Mouse (Mus musculus): ENCODE data around the gene Spaca4. TPM values are rescaled to one million over a fixed set of nuclear protein-coding genes. Genes with fewer than 3 reads are reported as not detected.

Gene Spaca4
- polyA plus RNA-seq, 1 experiment from 2014 or later, result not detected

GRCm38 (mm10) chr7:45695098-45695497, 30.5 kb downstream of the Spaca4 start:
- H3K27me3 ChIP-seq (ENCODE audit: control insufficient read depth, insufficient read depth, low read length), result 0 out of 2 replicates have a peak, but pooled peaks cover 4% of the 10 kb centered on the region
- no peak overlapping the region for H3K4me3 ChIP-seq (ENCODE audit: low read depth, low read length)
- H3K36me3 ChIP-seq (ENCODE audit: control insufficient read depth, insufficient read depth, low read length), result no peaks in the 10 kb centered on the region
- WGBS, result 11% methylated on average over 6 of the region's 6 CpGs
- no peak overlapping the region for H3K9ac ChIP-seq (replicated peaks; ENCODE audit: low read depth, low read length)
- peaks cover 5% of the 10 kb centered on the region; the same call in 1 of the 2 replicates for H3K4me1 ChIP-seq (ENCODE audit: control insufficient read depth, insufficient read depth, low read length)
- H3K9me3 ChIP-seq (ENCODE audit: control insufficient read depth, low read depth, low read length), result no peaks in the 10 kb centered on the region
- no peak overlapping the region for H3K27ac ChIP-seq (ENCODE audit: low read length)
- no peak for ATAC-seq (ENCODE audit: insufficient number of reproducible peaks, insufficient read depth, low FRiP score, low read depth)
- H3K4me2 ChIP-seq (replicated peaks; ENCODE audit: low read depth, low read length), result no peak overlapping the region

- Histone ChIP-seq H3K4me2 (replicated peaks; ENCODE audit: low read depth, low read length) (no peak within 1 kb of the TSS), H3K9ac (replicated peaks; ENCODE audit: low read depth, low read length) (no peak within 1 kb of the TSS), H3K9me3 (ENCODE audit: control insufficient read depth, low read depth, low read length) (no peaks in the 10 kb centered on the region), H3K27ac (ENCODE audit: low read length) (no peak within 1 kb of the TSS), H3K4me3 (ENCODE audit: low read depth, low read length) (no peak within 1 kb of the TSS), H3K4me1 (ENCODE audit: control insufficient read depth, insufficient read depth, low read length) (no peaks in the 10 kb centered on the region), H3K36me3 (ENCODE audit: control insufficient read depth, insufficient read depth, low read length) (no peaks in the 10 kb centered on the region), H3K27me3 (ENCODE audit: control insufficient read depth, insufficient read depth, low read length) (0 out of 2 replicates have a peak, but pooled peaks cover 4% of the 10 kb centered on the region)
- WGBS, result 89% methylated on average over 50 of the region's 50 CpGs
- no peak for ATAC-seq (ENCODE audit: insufficient number of reproducible peaks, insufficient read depth, low FRiP score, low read depth)
Measured at GRCm38 (mm10) chr7:45693921-45694591, 31.6 kb downstream of the Spaca4 start, which contains the start of gene Sec1. Gene Sec1, minus strand, starts transcription at chr7:45694402.

DNA sequence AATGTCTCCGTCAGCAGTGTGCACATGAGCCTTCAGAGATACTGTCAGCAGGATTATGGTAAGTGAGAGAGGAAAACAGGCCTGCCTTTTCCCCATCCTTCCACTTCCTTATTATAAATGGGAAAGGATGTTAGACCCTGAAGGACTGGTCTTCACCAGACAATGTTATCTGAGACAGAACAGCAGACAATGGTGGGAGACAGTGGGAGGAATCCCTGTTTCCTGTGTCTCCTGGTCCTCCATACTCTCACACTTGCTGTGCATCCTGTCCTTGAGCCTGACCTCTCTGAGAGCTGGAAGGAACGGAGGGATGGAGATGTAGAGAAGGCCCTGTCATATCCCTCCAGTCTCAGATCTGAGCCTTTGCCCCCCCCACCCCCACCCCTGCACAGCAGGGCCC, 33.2 kb downstream of the Spaca4 start:
- H3K36me3 ChIP-seq (ENCODE audit: control insufficient read depth, insufficient read depth, low read length), result no peaks in the 10 kb centered on the region
- no peak overlapping the region for H3K9ac ChIP-seq (replicated peaks; ENCODE audit: low read depth, low read length)
- no peak for ATAC-seq (ENCODE audit: insufficient number of reproducible peaks, insufficient read depth, low FRiP score, low read depth)
- no peaks in the 10 kb centered on the region for H3K27me3 ChIP-seq (ENCODE audit: control insufficient read depth, insufficient read depth, low read length)
- no peak overlapping the region for H3K27ac ChIP-seq (ENCODE audit: low read length)
- H3K4me3 ChIP-seq (ENCODE audit: low read depth, low read length), result no peak overlapping the region
- no peaks in the 10 kb centered on the region for H3K4me1 ChIP-seq (ENCODE audit: control insufficient read depth, insufficient read depth, low read length)
- H3K9me3 ChIP-seq (ENCODE audit: control insufficient read depth, low read depth, low read length), result no peaks in the 10 kb centered on the region
- WGBS, result 88% methylated on average over 2 of the region's 2 CpGs
- no peak overlapping the region for H3K4me2 ChIP-seq (replicated peaks; ENCODE audit: low read depth, low read length)

GRCm38 (mm10) chr7:45689800-45690199, 35.8 kb downstream of the Spaca4 start:
- Histone ChIP-seq H3K27ac (ENCODE audit: low read length) (no peak overlapping the region), H3K9me3 (ENCODE audit: control insufficient read depth, low read depth, low read length) (no peaks in the 10 kb centered on the region), H3K4me2 (replicated peaks; ENCODE audit: low read depth, low read length) (no peak overlapping the region), H3K4me3 (ENCODE audit: low read depth, low read length) (no peak overlapping the region), H3K36me3 (ENCODE audit: control insufficient read depth, insufficient read depth, low read length) (no peaks in the 10 kb centered on the region), H3K27me3 (ENCODE audit: control insufficient read depth, insufficient read depth, low read length) (no peaks in the 10 kb centered on the region), H3K4me1 (ENCODE audit: control insufficient read depth, insufficient read depth, low read length) (peaks cover 21% of the 10 kb centered on the region), H3K9ac (replicated peaks; ENCODE audit: low read depth, low read length) (no peak overlapping the region)
- ATAC-seq (ENCODE audit: insufficient number of reproducible peaks, insufficient read depth, low FRiP score, low read depth), result no peak
- 64% methylated on average over 11 of the region's 11 CpGs for WGBS

DNA sequence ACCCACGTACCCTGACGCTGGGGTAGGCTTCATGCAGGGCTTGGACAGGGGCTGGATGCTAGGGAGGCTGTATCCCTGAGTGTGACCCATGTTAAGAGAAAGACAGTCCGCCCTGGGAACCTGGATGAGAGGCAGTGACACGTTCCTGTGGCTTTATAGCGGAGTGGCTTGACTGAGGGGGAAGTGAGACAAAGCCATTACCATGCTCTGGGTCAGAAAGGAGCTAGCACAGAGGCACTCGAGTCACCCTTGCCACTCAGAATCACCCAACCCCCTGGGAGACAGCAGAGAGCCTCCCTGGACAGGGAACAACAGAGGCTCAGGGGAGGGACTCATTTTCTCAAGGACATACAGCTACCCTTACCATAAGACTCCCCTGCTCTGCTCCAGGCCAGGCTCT, 36.5 kb downstream of the Spaca4 start:
- H3K27me3 ChIP-seq (ENCODE audit: control insufficient read depth, insufficient read depth, low read length), result no peaks in the 10 kb centered on the region
- H3K9ac ChIP-seq (replicated peaks; ENCODE audit: low read depth, low read length), result no peak overlapping the region
- H3K4me1 ChIP-seq (ENCODE audit: control insufficient read depth, insufficient read depth, low read length), result peaks cover 22% of the 10 kb centered on the region
- H3K36me3 ChIP-seq (ENCODE audit: control insufficient read depth, insufficient read depth, low read length), result no peaks in the 10 kb centered on the region
- WGBS, result 69% methylated on average over 6 of the region's 6 CpGs
- H3K4me2 ChIP-seq (replicated peaks; ENCODE audit: low read depth, low read length), result no peak overlapping the region
- no peak overlapping the region for H3K4me3 ChIP-seq (ENCODE audit: low read depth, low read length)
- no peaks in the 10 kb centered on the region for H3K9me3 ChIP-seq (ENCODE audit: control insufficient read depth, low read depth, low read length)
- no peak for ATAC-seq (ENCODE audit: insufficient number of reproducible peaks, insufficient read depth, low FRiP score, low read depth)
- H3K27ac ChIP-seq (ENCODE audit: low read length), result no peak overlapping the region

GRCm38 (mm10) chr7:45686841-45687240, 38.8 kb downstream of the Spaca4 start:
- WGBS, result 65% methylated on average over 3 of the region's 3 CpGs
- no peak overlapping the region for H3K27ac ChIP-seq (ENCODE audit: low read length)

GRCm38 (mm10) chr7:45685811-45686210, 39.8 kb downstream of the Spaca4 start:
- no peak overlapping the region; the same call in 1 of the 2 replicates for H3K4me2 ChIP-seq (replicated peaks; ENCODE audit: low read depth, low read length)
- no peaks in the 10 kb centered on the region for H3K36me3 ChIP-seq (ENCODE audit: control insufficient read depth, insufficient read depth, low read length)
- no peak for ATAC-seq (ENCODE audit: insufficient number of reproducible peaks, insufficient read depth, low FRiP score, low read depth)
- H3K27me3 ChIP-seq (ENCODE audit: control insufficient read depth, insufficient read depth, low read length), result no peaks in the 10 kb centered on the region
- no peaks in the 10 kb centered on the region for H3K9me3 ChIP-seq (ENCODE audit: control insufficient read depth, low read depth, low read length)
- H3K4me3 ChIP-seq (ENCODE audit: low read depth, low read length), result no peak overlapping the region
- H3K4me1 ChIP-seq (ENCODE audit: control insufficient read depth, insufficient read depth, low read length), result peaks cover 28% of the 10 kb centered on the region
- peak overlapping the region; percentile 40; the same call in 1 of the 2 replicates for H3K27ac ChIP-seq (ENCODE audit: low read length)
- no peak overlapping the region for H3K9ac ChIP-seq (replicated peaks; ENCODE audit: low read depth, low read length)
- WGBS, result 15% methylated on average over 10 of the region's 10 CpGs

More at GRCm38 (mm10) chr7:45686841-45687240, 38.8 kb downstream of the Spaca4 start:
- Histone ChIP-seq H3K9ac (replicated peaks; ENCODE audit: low read depth, low read length) (no peak overlapping the region), H3K4me2 (replicated peaks; ENCODE audit: low read depth, low read length) (no peak overlapping the region), H3K4me1 (ENCODE audit: control insufficient read depth, insufficient read depth, low read length) (peaks cover 28% of the 10 kb centered on the region), H3K9me3 (ENCODE audit: control insufficient read depth, low read depth, low read length) (no peaks in the 10 kb centered on the region), H3K27me3 (ENCODE audit: control insufficient read depth, insufficient read depth, low read length) (no peaks in the 10 kb centered on the region), H3K4me3 (ENCODE audit: low read depth, low read length) (no peak overlapping the region), H3K36me3 (ENCODE audit: control insufficient read depth, insufficient read depth, low read length) (no peaks in the 10 kb centered on the region)
- no peak for ATAC-seq (ENCODE audit: insufficient number of reproducible peaks, insufficient read depth, low FRiP score, low read depth)

- no peak for ATAC-seq (ENCODE audit: insufficient number of reproducible peaks, insufficient read depth, low FRiP score, low read depth)
- no peak within 1 kb of the TSS for H3K4me3 ChIP-seq (ENCODE audit: low read depth, low read length)
- peaks cover 28% of the 10 kb centered on the region for H3K4me1 ChIP-seq (ENCODE audit: control insufficient read depth, insufficient read depth, low read length)
- no peak within 1 kb of the TSS for H3K4me2 ChIP-seq (replicated peaks; ENCODE audit: low read depth, low read length)
- no peaks in the 10 kb centered on the region for H3K27me3 ChIP-seq (ENCODE audit: control insufficient read depth, insufficient read depth, low read length)
- H3K9me3 ChIP-seq (ENCODE audit: control insufficient read depth, low read depth, low read length), result no peaks in the 10 kb centered on the region
- H3K27ac ChIP-seq (ENCODE audit: low read length), result no peak within 1 kb of the TSS; the same call in 1 of the 2 replicates
- 68% methylated on average over 7 of the region's 7 CpGs for WGBS
- H3K36me3 ChIP-seq (ENCODE audit: control insufficient read depth, insufficient read depth, low read length), result no peaks in the 10 kb centered on the region
- no peak within 1 kb of the TSS for H3K9ac ChIP-seq (replicated peaks; ENCODE audit: low read depth, low read length)
Measured at GRCm38 (mm10) chr7:45683396-45684050, 42.1 kb downstream of the Spaca4 start, which contains the start of gene Ntn5. Gene Ntn5, plus strand, starts transcription at chr7:45684022.
